Mouse (Mus musculus) thymus, postnatal 14 days (tissue): Measurements from ENCODE around the gene F2r.

ENCODE experiments used
- DNase-seq: peaks from one replicate; pipeline ENCODE4 v3.0.0; 2021

The F2r gene

DNA sequence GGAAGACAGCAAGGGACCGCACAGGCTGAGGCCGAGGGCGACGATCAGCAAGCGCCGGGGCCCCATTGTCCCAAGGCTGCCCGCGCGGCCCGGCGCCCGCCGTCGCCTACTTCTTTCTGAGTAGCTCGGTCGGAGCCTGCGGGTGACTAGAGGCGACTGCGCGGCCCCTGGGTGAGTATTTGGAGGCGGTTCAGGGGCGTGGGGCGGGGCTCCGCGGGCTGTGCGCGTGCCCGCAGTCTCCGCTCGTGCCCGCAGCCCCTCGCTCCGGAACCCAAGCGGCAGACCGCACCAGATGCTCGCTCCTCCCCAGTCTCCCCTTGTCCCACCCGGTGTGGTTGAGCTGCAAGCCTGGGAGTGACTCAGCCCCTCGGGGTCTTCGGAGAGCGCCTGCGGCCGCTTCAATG, at the start of gene F2r:
Gene F2r, minus strand, starts transcription at position 179 of the 404 bp plus-strand sequence.
- peak; percentile 91 for DNase-seq

DNA sequence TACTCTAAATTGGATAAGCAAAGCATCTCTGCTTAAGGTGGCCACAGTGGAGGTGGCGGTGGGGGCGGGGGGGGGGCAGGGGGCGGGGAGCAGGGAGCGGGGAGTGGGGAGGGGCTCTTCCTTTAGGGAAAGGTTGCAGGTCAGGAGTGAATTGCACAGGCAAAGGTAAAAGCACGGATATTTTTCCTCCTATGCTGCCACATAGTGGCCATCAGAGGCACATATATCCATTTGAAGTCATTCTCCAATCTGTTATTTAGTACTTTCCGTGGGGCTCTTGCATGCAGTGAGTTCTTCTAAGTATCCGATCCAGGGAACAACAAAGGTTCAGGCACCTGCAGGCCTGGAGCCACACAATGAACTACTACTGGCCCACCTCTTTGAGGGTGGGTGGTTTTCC, 49.0 kb upstream of the F2r start:
- no peak for DNase-seq

DNA sequence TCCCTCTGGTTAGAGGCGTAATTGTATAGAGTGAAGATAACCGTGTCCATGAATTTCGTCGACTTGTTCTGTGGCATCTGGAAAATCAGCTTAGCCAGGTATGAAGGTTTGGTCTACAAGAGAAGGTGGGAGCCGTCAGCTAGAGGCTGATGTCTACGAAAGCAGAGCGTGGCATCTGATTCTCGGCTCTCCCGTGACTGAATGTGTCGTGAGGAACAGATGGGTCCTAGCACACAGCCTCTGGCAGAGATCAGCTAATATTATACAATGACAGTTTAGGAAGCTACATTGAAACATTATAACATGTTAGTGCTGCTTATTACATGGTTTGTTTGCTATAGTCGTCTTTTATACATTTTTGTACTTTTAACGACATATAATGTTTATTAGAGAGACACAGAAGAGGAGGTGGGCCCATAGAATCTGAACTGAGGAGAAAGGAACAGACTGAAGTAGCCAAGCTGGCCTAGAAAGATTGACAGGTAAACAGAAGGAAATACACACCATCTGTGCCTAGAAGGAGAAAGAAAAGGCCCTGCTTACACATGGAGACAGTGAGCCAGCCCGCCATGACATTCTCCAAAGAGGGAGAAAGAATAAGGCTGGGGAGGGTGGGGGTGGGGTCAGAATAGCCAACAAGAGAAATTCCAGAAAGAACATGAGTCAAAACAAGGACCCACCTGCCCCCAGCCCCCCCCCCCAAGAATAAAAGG, 47.5 kb upstream of the F2r start:
- DNase-seq = no peak

DNA sequence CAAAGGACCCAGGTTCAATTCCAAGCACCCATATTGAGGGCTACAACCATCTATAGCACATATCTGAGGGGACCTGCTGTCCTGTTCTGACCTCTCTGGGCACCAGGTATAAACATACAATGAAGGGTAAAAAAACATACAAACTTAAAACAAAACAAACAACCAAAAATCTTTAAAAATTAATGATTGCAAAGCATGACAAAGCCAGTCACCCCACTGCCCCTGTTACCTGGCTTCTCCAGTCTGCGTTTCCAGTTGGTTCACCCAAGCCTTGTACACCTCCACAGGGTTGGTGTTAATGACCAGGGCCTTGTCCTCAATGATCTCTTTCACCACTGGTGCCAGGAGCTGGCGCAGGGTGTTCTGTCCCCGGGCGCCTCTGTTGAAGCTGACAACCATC, 45.5 kb upstream of the F2r start:
- DNase-seq = no peak

DNA sequence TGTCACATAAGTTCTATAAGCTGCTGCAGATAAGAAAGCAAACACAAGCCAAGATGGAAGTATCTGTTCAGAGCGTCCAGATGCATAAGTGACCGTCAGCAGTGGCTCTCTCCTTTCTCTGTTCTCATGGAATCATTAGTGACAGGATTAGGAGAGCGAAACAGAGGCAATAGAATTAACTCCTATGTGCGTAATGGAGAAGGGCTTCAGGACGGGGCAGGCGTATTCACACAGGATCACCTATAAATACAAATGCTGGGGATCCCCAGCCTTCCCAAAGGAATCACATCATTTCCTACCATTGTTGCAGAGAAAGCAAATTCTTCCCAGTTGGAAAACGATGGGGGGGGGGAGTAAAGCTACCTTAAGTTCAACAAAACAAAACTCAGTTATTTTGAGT, 41.1 kb upstream of the F2r start:
- no peak for DNase-seq

DNA sequence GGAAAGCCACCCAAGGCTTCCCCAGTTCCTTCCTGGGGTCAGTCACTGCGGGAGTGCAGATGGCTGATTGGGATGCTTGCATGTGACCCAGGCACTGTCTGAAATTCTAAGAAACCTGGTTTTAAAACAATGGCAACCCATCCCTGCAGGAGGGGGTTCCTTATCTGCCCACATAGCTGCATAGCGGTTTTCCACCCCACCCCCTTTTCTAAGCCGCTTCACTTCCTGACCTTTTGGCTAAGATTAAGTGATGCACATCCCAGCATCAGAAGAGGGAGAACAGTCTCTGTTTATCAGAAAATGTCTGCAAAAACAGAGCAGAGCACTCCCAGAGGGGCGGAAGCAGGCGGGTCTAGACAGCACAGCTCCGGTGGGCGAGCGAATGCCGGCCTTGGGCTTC, 38.9 kb upstream of the F2r start:
- DNase-seq = no peak

DNA sequence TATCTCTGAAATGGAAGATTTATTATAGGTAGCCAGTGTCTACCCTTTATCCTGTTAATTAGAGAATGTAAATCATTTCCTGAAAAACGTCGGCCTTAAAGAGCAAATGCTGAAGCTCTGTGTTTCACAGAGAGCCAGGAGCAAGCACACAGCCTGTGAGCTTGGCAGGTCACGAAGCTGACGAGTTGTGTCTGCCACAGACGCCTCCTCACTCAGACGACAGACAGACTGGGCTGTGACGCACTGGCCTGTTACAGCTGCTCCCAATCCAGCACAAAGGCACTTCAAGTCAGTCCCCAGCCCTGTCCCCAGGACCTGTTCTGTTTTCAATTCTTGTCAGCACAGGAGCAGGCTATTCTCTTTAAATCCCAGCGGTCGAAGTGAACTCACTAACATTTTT, 37.0 kb upstream of the F2r start:
- DNase-seq = no peak

DNA sequence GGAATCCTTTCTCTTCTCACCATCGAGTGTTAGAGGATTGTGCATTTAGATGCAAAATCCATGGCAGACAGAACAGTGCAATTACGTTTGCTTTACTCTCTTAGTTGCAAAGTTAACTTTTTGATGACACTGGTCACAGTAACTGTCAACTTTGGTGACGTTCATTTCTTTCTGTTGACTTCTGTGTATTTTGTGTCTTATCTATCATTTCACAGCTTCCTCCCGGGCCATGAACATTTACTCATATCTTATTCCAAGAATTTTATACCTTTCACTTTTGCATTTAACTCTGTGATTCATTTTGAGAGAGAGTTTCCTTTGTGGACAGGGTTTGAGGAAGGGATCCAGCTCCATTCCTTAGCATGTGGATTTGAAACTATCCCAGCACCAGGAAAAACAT, 35.4 kb upstream of the F2r start:
- DNase-seq = no peak

DNA sequence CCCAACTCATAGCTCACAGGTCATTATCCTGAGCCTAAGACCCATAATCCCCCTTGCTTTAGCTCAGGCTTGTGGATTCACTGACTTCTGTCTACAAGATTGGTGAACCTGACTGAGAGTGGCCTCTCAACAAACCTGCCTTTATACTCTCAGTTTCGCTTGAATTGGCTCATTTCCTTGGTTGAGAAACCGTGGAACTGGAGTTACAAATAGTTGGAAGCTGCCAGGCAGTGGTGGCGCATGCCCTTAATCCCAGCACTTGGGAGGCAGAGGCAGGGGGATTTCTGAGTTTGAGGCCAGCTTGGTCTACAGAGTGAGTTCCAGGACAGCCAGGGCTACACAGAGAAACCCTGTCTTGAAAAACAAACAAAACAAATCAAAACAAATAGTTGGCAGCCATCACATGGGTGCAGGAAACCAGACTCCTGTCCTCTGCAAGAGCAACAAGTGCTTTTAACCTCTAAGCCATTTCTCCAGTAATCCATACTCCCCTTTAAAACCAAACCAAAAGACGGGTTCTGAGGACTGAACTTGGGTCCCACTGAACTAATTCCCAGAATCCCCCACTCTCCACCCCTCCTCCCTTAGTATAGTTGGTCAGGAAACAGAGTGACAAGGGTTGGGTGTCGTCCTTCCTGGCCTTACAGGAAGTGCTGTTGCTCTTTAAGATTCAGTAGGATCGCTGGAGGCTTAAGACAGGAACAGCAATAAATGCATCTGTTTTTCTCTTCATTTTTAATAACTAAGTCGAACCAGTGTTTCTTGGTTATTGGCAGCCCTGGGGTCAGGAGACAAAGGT, 33.8 kb upstream of the F2r start:
- DNase-seq = no peak

DNA sequence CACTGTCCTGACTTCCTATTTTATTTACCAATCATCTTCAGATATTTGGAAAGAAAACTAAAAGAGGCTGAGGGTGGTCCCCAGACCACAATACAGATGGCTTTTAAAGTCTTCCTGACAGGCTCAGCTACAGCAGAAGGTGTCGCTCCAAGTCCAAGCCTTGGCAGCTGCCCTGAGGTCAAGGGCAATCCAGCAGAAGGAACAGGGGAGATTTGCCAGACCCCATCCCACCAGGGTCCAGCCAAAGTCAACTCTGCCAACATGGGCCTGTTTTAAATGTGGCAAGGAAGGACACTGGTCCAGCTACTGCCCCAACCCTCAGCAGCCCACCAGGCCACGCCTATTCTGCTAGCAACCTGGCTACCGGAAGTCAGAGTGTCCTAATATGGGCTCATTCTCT, 31.7 kb upstream of the F2r start:
- no peak for DNase-seq

DNA sequence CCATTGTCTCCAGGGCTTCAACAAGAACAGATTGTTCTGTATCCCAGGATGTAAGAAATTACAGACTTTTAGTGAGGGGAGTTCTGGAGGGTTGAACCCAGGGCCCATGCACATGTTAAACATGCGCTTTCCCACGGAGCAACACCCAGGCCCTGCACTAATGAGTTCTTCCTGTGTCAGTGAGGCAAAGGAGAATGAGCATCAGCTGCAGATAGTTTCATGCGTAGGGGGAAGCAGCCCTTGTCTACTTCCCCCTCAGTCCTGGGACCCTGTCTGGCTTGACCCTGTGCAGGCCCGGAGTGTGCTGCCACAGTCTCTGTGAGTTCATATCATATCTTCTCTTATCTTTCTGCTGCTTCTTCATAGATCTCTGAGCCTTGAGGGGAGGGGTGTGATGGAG, 29.0 kb upstream of the F2r start:
- DNase-seq = no peak

DNA sequence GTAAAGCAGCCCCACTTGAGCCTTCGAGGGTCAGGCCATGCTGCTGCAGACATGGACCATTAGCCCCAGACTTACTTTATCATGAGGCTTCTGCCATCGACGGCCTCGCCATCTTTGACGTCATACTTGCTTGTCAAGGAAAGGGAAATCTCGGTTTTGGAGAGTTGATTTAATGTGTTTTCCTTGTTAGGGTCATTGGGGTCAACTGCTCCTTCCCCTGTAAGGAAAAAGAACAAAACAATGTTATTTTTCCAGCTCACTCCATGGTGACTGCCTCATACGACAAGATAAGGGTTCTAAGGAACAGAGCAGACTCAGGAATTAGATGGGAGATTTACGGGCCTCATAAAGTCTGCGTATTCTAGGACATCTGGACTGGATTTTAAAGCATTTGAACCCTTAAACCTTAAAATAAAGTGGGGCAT, 28.4 kb upstream of the F2r start:
- no peak for DNase-seq

DNA sequence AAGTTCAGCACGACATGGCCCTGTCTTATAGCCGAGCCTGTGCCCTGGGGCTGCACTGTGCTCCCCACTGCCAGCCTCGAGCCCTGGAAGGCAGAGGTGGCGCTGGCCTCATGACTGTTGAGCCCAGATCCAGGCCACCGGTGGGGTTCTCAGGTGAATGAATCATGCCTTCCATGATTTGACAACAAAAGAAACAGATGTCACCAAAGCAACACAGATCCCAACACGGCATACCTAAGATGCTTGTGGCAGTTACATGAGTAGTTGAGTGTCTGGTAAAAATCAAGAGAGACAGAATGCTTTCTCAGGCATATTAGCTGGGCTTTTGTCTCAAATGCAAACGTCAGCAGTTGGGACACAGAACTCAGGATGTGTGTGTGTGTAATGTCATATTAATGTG, 25.5 kb upstream of the F2r start:
- no peak for DNase-seq

DNA sequence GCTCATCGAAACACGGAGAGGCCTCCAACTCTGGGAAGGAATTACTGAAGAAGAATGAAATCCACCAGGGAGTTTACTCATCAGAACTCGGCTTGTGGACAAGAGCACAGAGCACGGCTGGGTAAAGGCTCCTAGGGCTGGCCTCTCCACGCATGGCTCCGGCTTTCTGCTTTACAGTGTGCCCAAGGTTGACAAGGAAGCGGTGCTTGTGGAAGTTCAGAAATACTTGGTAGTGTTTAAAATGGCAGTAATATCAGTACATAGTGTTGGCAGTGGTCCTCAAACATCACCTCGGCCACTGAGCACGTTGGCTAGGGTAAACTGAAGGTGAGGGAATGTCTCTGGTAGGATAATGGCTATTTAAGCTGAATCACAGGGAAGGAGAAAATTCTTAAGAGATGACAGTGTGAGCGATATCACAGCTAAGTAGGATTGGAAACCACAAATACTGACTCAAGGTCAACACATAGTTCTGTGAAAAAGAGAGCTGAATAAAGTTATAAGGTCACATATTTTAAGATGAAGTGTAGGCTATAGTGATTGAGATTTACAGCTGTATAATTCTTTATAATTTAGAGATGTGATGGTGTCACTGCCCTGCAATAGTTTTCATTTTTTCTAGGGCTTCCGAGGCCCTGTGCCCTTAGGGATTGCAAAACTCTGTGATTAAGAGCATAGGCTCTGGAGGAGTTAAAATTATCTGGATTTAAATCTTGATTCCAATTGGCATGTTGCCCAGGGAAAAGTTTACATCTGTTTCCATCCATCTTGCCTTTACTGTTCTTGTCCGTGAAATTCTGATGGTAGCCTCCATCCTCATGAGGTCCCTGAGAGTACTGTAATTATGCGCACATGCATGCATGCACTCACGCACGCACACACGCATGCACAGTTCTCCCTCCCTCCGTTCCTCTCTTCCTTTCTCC, 23.0 kb upstream of the F2r start:
- no peak for DNase-seq

DNA sequence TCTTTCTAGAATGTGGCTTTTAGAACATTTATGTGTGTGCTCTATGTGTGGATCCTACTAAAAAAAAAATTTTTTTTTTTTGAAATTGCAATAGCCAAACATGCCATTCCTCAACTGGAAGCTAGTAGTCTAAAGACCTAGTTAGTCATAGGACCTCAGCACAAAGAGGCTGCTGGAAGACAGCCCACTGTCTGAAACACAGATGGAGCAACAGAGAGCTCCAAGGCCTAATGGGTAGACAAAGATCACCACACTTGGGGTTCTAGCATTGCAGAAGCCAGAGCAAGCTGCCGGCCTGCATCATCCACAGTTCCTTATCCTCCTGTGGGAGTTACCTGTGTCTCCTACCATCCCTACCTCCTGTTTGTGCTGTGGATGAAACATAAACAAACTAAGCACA, 22.1 kb upstream of the F2r start:
- no peak for DNase-seq

DNA sequence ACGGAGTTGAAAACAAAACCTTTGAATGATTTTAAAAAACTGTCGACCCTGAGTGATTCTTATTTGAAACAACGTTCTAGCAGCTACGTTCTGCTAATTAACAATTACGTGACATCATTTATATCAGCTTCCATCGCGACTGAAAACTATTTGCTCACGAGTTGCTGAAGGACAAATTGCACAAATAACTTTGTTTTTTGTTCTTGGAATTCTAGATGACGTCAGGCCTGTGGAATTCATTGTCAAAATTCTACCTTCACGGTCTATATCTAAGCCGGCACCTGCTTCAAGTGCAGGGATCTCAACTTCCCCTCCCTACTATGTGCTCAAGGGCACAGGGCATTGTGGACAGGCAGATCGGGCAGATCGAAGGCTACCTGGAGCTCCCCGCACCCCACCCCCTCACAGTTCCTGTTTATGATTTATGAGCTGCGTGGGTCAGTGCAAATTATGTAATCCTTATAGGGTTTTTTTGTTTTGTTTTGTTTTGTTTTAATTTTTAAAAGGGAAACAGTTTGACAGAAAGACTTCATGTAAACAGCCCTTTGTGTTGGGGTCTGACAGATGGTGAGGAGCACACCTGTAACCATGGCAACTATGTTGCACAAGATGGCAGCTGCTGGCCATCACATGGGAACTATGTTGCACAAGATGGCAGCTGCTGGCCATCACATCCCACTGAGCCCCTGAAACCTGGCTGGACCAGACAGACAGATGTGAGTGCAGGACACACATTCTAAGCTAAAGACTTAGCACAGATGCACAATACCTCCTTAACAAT, 21.2 kb upstream of the F2r start:
- DNase-seq = no peak

DNA sequence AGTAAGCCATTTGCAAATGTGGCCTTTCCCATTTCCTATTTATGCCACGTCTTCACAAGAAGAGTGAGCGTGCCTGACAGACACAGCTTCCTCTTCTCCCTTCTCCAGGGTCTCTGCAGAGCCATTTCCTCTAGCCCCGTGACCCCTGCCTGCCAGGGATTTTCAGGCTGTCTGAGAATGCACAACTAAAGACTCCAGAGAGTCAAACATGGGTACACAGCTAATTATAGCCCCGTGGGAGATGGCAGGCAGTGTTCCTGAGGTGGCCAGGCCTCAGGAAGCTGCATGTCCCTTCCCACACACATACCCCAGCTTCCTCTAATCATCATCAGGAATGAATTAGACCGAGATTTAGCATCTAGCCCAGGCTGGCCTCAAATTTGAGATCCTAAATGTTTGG, 20.6 kb upstream of the F2r start:
- no peak for DNase-seq

DNA sequence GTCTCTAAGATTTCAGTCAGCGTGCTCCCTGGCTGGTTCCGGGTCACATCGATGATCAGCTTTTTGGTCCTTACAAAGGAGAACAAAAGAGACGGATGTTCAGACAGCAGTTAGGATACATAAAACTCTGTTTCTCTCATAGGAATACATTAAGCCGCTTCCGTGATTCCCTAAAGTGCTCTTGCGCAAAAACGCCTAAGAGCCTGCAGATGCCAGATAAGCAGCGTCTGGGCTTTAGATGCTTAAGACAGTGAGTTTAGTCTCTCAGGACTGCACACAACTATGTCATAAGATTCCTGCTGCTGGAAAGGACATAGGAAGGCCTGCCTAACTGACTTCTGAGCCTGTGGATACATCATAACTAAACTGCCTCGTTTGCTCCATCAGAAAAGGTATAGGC, 19.4 kb upstream of the F2r start:
- DNase-seq = no peak

DNA sequence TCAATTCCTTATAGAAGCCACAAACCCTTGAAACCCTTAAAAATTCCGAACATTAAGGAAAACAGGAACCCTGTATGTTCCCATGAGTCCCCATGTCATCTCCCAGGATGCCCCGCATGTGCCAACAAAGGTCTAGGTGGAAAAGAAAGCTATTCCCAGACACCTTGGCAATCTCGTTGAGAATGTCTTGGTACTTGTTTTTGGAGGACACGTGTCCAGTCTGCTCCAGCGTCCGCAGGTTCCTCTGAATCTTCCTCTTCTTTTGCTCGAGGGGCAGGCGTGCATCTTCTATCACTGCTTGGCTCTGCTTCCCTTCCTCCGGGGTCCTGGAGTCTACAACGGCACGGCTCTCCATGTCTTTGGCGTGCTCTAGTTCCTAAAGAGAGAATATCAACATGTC, 17.0 kb upstream of the F2r start:
- no peak for DNase-seq

DNA sequence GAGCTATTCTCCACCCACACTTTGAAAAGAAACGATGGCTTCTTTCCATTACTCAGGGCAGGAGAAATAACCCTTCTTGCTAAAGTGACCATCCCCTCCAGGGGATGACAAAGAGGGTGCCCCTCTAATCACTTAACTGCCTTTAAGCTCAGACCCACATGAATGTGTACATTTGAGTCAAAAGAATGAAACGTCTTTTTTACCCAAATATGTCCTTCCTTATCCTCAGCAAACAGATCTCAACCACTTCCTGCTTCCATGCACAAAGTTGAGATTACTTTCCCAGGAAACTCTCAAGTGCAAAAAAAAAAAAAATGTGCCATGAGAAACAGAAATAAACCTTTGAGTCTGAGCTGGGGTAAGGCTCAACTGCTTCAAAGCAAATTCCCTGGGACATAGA, 16.2 kb upstream of the F2r start:
- DNase-seq = no peak

DNA sequence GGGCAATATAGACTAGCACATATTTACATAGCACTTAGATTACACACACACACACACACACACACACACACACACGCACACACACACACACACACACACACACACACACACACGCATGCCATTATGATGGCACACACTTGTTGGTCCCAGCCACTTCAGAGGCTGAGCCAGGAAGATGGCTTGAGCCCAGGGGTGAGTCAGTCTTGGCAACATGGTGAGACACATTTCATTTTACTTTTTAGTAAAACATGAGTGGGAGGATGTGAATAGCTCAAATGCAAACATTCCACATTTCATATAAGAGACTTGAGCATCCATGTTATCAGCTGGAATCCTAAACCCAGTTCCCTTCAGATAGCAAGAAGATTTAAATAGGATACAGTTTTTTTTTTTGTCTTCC, 15.1 kb upstream of the F2r start:
- DNase-seq = no peak

DNA sequence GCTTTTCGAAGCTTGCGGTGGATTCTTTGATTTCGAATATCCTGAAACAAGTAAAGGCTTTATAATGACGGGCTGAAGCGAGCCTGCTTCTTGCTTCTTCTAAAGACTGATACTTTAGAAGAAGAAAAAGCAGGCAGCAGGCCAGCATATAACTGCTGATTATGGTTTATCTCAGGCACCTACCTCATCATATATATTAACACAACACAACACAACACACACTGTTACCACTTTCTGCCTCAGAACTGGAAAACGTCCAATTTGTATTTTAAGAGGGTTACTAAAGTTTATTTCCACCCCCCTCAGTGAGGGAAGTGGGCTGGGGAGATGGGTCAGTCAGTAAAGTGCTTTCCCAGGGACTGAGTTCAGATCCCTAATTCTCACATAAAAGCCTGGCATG, 13.9 kb upstream of the F2r start:
- no peak for DNase-seq

DNA sequence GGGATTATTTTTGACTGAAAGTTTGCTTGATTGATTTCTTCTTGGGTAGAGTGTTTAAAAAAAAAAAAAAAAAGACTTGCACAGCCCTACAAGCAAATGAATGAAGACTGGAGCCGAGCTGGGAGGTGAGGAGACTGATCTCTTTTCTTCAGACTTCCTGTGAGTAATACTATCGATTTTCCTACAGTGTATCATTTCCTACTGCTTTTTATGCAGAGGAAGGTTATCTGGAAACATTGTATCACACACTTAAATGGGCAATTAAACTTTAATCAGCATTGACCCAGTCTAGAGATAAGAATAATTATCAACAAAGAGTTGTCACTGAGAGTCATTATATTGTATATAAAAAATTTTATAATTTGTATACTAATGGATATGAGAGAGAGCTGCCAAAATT, 12.5 kb upstream of the F2r start:
- no peak for DNase-seq
